Mouse (Mus musculus) kidney, adult 18-20 months (tissue): ENCODE data around the gene Gm7970.
"Not testable (repeated sequence)": the region's sequence is repeated elsewhere in the genome, so short reads cannot be mapped to it uniquely, and the experiment has no call there.

Source experiments
- DNase-seq: peaks from one replicate; pipeline ENCODE4 v3.0.0; 2021

Gm7970 gene

DNA sequence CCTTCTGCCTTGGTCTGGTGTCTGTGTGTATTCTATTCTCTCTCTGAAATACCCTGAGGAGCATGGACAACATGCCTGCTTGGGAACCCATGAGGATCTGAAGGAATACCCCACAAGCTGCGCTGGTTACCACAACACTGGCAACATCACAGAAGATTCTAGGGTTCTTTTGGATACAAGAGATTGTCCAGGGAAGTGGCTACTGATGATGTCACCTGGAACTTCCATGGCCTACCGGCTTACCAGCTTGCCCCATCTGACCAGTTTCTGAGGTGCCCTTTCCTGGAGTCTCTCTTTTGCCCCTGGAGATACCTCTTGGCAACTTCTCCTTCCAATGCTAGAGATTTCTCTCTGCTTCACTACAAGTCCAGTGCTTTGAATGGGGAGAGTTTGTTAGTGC lies at the start of gene Gm7970:
Gene Gm7970 (minus strand): TSS at position 101 of the 400 bp plus-strand sequence.
- DNase-seq = not testable (repeated sequence)

DNA sequence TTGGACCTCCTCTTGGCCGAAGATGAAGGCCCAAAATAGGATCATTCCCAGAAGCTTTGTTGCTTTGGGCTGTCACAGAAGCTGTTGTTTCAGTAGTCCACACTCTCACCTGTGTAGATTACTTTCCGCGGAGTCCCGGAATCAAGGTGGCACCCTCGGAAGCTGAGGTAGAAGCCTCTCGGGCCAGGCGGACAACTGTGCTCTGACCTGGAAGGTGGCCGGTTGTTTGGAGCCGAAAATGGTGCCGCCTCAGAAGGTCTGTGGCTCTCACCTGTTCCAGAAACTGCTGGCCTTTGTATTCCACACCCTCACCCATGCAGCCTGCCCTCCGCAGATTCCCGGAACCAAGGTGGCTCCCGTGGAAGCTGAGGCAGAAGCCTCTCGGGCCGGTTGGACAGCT lies 45.6 kb upstream of the Gm7970 start:
- DNase-seq = not testable (repeated sequence)

DNA sequence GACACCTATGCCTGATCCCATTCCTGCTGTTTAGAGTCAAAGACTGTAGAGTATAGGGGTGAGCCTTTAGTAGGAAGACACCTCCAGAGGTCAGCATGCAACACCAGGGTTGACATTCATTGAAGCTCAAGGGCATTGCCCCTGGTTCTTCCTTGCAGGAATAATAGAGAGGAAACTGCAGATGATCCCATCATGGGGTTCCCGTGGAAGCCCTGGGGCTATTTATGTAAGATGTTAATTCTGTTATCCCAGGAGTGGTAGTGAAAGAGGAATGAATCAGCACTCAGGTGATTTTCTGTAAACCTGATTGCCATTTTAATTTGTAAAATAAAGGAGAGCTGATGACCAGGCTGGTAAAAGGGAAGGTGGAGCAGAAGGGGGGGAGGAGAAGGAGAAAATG lies 31.0 kb upstream of the Gm7970 start:
- DNase-seq = not testable (repeated sequence)

DNA sequence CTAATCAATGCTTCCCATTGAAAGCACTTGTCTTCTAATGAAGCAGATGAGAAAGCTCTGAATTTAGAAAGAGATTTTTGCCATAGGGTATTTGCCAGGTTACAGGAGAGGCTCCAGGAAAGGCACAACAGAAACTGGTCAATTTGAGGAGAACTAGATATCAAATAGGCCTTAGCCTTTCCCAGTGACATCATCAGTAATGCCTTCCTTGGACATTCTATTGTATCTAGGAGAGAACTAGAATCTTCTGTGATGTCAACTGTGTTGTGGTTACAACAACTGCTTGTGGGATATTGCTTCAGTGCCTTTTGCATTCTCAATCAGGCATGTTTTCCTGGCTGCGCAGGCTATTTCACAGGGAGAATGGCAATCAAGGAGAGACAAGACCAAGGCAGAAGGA lies 17.5 kb upstream of the Gm7970 start, which contains the start of gene 1700049E17Rik2:
Gene 1700049E17Rik2 (plus strand): TSS at position 301 of the 400 bp plus-strand sequence.
- DNase-seq = not testable (repeated sequence)

DNA sequence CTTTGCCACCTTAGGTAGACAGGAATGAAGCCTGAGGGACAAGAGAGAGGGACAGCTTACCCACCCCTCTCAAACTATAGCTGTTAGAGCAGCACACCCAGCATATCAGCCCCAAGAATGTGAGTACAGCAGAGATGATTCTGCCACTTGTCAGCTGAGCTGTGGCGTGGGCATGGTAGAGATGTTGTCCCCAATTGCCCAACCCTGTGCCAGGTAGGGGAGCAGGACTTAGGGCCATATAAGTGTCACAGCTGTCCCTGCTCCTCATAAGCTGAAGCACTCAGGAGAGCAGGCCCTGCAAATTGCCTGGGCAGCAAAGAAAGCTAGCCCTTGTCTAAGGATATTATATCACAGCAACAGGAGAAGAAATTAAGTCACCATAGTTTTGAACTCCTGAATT lies 30.7 kb downstream of the Gm7970 start:
- DNase-seq = not testable (repeated sequence)

DNA sequence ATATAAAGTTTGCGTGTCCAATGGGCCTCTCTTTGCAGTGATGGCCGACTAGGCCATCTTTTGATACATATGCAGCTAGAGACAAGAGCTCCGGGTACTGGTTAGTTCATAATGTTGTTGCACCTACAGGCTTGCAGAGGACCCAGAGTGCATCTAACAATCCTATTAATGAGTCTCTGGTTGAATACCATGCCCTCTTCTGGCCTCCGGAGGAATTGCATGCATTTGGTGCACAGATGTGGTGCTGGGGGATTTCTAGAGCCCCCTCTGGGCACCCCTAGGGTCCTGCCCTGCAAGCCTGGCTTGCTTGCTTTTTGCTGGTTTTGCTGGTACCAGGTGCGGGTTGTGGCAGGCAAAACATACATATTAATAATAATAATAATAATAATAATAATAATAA lies 34.7 kb downstream of the Gm7970 start:
- not testable (repeated sequence) for DNase-seq
